Mouse (Mus musculus) MEL-GATA-1-ER (cell line): ENCODE data around the gene Lao1.
"Not testable (repeated sequence)": the region's sequence is repeated elsewhere in the genome, so short reads cannot be mapped to it uniquely, and the experiment has no call there.

Experiments
- DNase-seq: peaks from one replicate; pipeline ENCODE4 v3.0.0-alpha.2; 2012; ENCODE audit warnings: low read depth; ENCODE audit errors: extremely low read depth

The Lao1 gene

GRCm38 (mm10) chr4:118961141-118961628 lies at the start of gene Lao1:
Gene Lao1 (plus strand): TSS chr4:118961578.
- DNase-seq: no peak

- not testable (repeated sequence) for DNase-seq
Observed at GRCm38 (mm10) chr4:118917365-118917764, 44.0 kb upstream of the Lao1 start, which contains the start of gene Olfr1329. Gene Olfr1329 (minus strand): TSS chr4:118917465.

GRCm38 (mm10) chr4:118931326-118931725 lies 30.1 kb upstream of the Lao1 start:
- DNase-seq: not testable (repeated sequence)

- DNase-seq: no peak
Observed at GRCm38 (mm10) chr4:118938512-118938911, 22.9 kb upstream of the Lao1 start, which contains the start of gene Olfr1328. Gene Olfr1328 (minus strand): TSS chr4:118938612.

- no peak for DNase-seq
Observed at GRCm38 (mm10) chr4:118958812-118959211, 2.6 kb upstream of the Lao1 start.

DNA sequence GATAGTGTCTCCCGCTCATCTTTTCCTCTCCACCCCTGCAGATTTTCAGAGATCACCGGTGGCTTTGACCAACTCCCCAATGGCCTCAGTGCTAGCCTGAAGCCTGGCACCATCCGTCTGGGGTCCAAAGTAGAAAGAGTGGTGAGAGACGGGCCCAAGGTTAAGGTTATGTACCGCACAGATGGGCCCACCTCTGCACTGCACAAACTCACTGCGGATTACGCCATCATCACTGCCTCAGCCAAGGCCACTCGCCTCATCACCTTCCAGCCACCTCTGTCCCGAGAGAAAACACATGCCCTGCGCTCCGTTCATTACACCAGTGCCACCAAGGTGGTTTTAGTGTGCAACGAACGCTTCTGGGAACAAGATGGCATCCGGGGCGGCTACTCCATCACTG lies 6.3 kb downstream of the Lao1 start:
- no peak for DNase-seq

GRCm38 (mm10) chr4:118973281-118973680 lies 11.9 kb downstream of the Lao1 start:
- DNase-seq: no peak

DNA sequence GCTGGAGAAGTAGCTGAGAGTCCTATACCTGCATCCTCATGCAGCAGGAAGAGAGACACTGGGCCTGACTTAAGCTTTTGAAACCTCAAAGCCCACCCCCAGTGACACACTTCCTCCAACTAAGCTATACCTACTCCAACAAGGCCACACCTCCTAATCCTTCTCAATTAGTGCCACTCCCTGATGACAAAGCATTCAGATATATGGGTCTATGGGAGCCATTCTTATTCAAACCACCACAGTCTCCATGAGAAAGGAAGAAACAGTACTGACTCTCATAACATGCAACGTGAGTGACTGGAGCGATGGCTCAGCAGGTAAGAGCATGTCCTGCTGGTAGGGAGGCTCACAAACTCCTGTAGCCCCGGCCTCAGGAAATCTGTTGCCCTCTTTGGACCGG lies 23.9 kb downstream of the Lao1 start:
- no peak for DNase-seq

DNA sequence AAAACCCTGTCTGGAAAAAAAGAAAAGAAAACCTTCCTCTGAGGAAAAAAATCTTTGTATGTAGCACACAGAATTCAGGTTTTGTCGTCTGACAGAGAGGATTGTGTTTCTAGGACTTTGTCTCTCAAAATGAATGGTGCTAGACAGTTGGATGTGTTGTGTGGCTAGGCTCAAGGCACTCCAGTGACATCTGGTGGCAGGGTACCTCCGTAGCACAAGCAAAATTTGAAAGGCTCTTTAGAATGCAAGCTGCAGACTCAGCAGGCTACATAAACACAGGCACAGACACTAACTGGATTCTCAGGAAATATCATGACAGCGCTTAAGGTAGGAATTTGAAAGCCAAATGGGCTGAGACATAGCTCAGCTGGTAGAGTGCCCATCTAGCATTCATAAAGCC lies 27.2 kb downstream of the Lao1 start:
- DNase-seq: peak; percentile 37

DNA sequence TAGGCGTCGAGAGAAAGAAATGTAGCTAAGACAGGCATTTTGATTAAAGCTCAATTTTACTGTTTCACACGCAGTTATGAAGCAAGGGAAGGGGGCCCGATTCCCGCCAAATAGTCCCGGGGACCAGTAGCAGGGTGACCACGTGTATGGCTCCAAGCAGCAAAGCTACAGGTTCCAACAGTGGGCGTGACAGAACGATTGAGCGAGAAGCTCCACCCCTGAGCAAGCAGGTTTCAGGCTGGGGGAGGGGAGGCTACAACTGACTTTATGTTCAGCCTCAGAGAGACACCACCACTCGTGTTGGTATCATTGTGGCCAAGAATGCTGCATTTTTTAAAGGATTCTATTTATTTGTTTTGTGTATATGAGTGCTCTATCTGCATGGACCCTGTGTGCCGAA lies 28.0 kb downstream of the Lao1 start:
- DNase-seq: no peak

- DNase-seq: peak; percentile 57
Observed at GRCm38 (mm10) chr4:118991797-118992196, 30.4 kb downstream of the Lao1 start.

GRCm38 (mm10) chr4:118997127-118997542 lies 35.8 kb downstream of the Lao1 start:
- no peak for DNase-seq

- DNase-seq: no peak
Observed at GRCm38 (mm10) chr4:118999691-119000486, 38.5 kb downstream of the Lao1 start.

DNA sequence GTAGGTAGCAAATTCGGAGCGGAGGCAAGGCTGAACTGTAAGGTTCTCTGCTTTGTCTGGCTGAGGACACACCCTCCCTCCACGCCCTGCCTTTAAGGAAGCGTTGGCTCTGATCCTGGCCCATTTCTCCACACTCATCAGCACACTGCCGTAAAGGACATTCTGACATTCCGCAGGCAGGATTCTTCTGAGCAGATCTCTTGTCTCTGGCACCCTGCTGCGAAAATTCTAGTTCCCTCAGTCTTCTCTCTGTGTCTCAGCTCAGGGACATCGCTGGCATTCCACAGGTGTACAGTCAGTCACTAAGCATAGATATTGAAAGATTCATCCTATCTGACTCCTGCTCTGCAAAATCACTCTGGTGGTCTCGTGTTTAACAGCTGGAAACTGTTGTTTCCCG lies 40.3 kb downstream of the Lao1 start:
- DNase-seq: no peak

DNA sequence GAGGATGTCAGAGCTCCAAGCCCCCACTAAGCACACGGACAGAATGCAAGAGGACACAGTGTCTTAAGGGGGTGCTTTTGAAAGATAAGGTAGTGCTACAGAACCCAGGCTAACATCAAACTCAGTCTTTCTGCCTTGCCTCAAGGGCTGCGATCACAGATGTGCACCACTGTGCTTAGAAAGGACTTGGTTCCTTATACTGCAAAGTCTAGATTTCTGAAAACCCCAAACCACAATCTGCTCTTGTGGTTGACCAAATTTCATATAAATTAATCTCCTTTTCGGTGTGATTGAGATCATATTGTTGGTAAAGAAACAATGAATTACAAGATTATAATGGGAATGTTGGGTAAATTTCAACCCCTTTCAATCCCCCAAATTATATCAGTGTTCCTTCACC lies 41.1 kb downstream of the Lao1 start:
- no peak for DNase-seq

GRCm38 (mm10) chr4:119004178-119004577 lies 42.8 kb downstream of the Lao1 start:
- DNase-seq: peak; percentile 44

GRCm38 (mm10) chr4:119004613-119005339 lies 43.4 kb downstream of the Lao1 start:
- DNase-seq: peak; percentile 51

DNA sequence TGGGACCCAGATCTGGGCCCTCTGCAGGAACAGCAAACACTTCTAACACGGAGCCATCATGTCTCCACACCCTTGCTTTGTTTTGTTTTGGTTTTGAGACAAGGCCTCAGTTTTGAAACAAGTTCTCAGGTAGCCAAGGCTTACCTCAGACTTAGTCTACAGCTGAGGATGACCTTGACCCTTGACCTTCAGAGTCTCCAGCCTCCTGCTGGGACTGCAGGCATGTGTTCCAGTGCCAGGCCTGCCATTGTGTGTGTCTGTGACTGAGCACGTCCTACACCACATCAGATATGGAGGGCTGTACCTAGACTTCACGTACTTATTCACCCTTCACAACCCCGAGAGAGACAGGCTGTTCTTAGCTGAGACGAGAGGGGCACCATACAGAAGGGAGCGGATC lies 46.2 kb downstream of the Lao1 start:
- DNase-seq: no peak

DNA sequence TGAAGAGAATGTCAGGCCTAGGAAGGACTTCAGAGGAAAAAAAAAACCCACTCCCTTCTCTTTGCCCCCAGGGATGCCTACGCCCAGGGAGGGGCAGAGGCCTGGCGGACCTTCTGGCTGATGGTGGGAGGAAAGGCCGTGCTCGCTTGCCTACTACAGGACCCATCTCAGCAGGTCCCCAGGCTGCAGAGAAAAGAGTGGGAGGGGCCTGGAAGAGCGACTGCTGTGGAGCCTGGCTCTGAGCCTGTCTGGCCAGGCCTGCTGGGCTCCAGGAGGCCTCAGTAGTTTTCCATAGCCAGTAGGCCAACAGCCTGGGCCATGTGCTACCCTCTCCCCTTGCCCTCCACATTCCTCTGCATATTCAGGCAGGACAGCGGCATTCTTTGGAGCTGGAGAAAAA lies 47.1 kb downstream of the Lao1 start:
- no peak for DNase-seq

- DNase-seq: no peak
Observed at GRCm38 (mm10) chr4:119009814-119010213, 48.4 kb downstream of the Lao1 start.

DNA sequence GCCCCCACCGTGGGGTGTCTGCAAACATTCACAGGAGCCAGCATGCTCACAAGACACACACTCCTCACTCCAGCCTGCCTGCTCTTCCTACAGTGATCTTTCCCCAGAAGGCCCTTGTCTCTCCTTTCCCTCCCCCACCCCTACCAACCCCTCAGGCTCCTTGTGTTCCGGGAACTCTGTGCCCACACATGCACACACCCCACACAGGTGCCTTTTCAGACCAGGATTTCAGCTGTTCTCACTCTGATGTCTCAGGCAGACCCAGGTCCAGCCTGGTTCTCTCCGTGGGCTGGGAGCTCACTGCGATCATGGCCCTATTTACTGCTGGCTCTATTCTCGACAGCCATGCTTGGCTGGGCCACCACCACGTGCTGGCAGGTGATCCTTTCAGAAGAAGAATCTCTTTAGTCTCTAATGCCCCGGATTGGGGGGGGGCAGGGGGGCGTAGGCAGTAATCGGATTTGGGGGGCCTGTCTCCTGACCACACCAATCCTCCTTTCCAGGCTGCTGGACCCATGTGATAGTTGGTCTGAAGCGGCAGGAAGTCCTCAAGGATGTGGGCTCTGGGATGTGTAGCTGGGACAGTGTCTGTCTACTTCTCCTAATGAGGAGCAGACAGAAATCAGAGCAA lies 49.8 kb downstream of the Lao1 start:
- DNase-seq: no peak

DNA sequence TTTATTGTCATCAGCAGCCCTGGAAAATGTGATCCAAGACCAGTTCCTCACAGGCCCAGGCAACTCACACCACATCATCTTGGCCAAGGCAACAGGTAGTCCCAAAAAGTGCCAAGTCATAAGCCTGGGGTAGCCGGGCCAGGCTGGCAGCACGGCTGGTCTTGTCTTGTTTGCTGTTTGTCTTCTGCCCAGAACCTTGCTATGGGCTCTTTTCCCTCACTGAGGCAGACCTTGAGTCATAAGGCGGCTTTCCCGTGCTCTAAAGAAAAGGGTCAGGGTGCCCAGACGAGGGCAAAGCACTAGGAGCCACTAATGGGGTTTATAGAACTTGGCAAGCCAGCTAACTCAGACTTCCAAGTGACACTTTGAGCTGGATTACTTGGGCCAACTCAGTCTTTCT lies 51.7 kb downstream of the Lao1 start:
- DNase-seq: no peak
